Mouse (Mus musculus): ENCODE measurements around the gene Pithd1. TPM values are rescaled to one million over a fixed set of nuclear protein-coding genes. Genes with fewer than 3 reads are reported as not detected.

The Pithd1 gene
- polyA plus RNA-seq, 1 experiment from 2014 or later = 47.2 TPM

GRCm38 (mm10) chr4:135960717-135961116, 26.3 kb downstream of the Pithd1 start:
- no peak overlapping the region for H3K4me2 ChIP-seq
- no peaks in the 10 kb centered on the region for H3K9me3 ChIP-seq (replicated peaks)
- ATAC-seq (ENCODE audit: insufficient number of reproducible peaks, low FRiP score) = no peak
- no peak overlapping the region for H3K4me3 ChIP-seq
- no peaks in the 10 kb centered on the region for H3K27me3 ChIP-seq (replicated peaks)
- peaks cover 50% of the 10 kb centered on the region for H3K36me3 ChIP-seq
- H3K27ac ChIP-seq (ENCODE audit: poor library complexity, severe bottlenecking) = no peak overlapping the region
- no peak overlapping the region for H3K9ac ChIP-seq
- peaks cover 17% of the 10 kb centered on the region for H3K4me1 ChIP-seq (replicated peaks)
- 24% methylated on average over 5 of the region's 5 CpGs for whole genome bisulfite sequencing

- WGBS = 65% methylated on average over 8 of the region's 8 CpGs
- H3K4me3 ChIP-seq = no peak overlapping the region
- peaks cover 64% of the 10 kb centered on the region for H3K36me3 ChIP-seq
- H3K9ac ChIP-seq = no peak overlapping the region
- peaks cover 3% of the 10 kb centered on the region; the same call in 1 of the 2 replicates for H3K4me1 ChIP-seq (replicated peaks)
- ATAC-seq (ENCODE audit: insufficient number of reproducible peaks, low FRiP score) = no peak
- no peaks in the 10 kb centered on the region for H3K9me3 ChIP-seq (replicated peaks)
- H3K27me3 ChIP-seq (replicated peaks) = no peaks in the 10 kb centered on the region
- H3K27ac ChIP-seq (ENCODE audit: poor library complexity, severe bottlenecking) = no peak overlapping the region
- H3K4me2 ChIP-seq = no peak overlapping the region
Observed at GRCm38 (mm10) chr4:135958354-135958753, 28.7 kb downstream of the Pithd1 start.

GRCm38 (mm10) chr4:135955886-135956285, 31.2 kb downstream of the Pithd1 start:
- H3K36me3 ChIP-seq = peaks cover 77% of the 10 kb centered on the region
- H3K4me1 ChIP-seq (replicated peaks) = no peaks in the 10 kb centered on the region
- no peak overlapping the region for H3K27ac ChIP-seq (ENCODE audit: poor library complexity, severe bottlenecking)
- H3K9ac ChIP-seq = no peak overlapping the region
- peaks cover 10% of the 10 kb centered on the region; the same call in 1 of the 2 replicates for H3K9me3 ChIP-seq (replicated peaks)
- H3K4me2 ChIP-seq = no peak overlapping the region
- no peak for ATAC-seq (ENCODE audit: insufficient number of reproducible peaks, low FRiP score)
- H3K27me3 ChIP-seq (replicated peaks) = no peaks in the 10 kb centered on the region
- 78% methylated on average over 9 of the region's 9 CpGs for WGBS
- no peak overlapping the region for H3K4me3 ChIP-seq

GRCm38 (mm10) chr4:135954241-135954640, 32.8 kb downstream of the Pithd1 start:
- Histone ChIP-seq H3K36me3 (peaks cover 70% of the 10 kb centered on the region), H3K4me2 (no peak overlapping the region), H3K9me3 (replicated peaks) (peaks cover 10% of the 10 kb centered on the region; the same call in 1 of the 2 replicates), H3K27me3 (replicated peaks) (no peaks in the 10 kb centered on the region), H3K27ac (ENCODE audit: poor library complexity, severe bottlenecking) (no peak overlapping the region), H3K4me1 (replicated peaks) (peaks cover 12% of the 10 kb centered on the region), H3K4me3 (no peak overlapping the region), H3K9ac (no peak overlapping the region)
- no peak for ATAC-seq (ENCODE audit: insufficient number of reproducible peaks, low FRiP score)
- WGBS = 20% methylated on average over 2 of the region's 2 CpGs

GRCm38 (mm10) chr4:135953179-135953578, 33.9 kb downstream of the Pithd1 start:
- Histone ChIP-seq H3K4me3 (no peak overlapping the region), H3K9me3 (replicated peaks) (peaks cover 10% of the 10 kb centered on the region; the same call in 1 of the 2 replicates), H3K9ac (no peak overlapping the region), H3K27ac (ENCODE audit: poor library complexity, severe bottlenecking) (no peak overlapping the region), H3K4me1 (replicated peaks) (peaks cover 20% of the 10 kb centered on the region), H3K36me3 (peaks cover 62% of the 10 kb centered on the region), H3K4me2 (no peak overlapping the region), H3K27me3 (replicated peaks) (no peaks in the 10 kb centered on the region)
- ATAC-seq (ENCODE audit: insufficient number of reproducible peaks, low FRiP score) = no peak
- 82% methylated on average over 3 of the region's 3 CpGs for WGBS

- peaks cover 23% of the 10 kb centered on the region for H3K4me1 ChIP-seq (replicated peaks)
- WGBS = 88% methylated on average over 3 of the region's 3 CpGs
- no peak overlapping the region for H3K4me3 ChIP-seq
- H3K27ac ChIP-seq (ENCODE audit: poor library complexity, severe bottlenecking) = no peak overlapping the region
- no peak overlapping the region for H3K4me2 ChIP-seq
- ATAC-seq (ENCODE audit: insufficient number of reproducible peaks, low FRiP score) = no peak
- H3K9ac ChIP-seq = no peak overlapping the region
- peaks cover 51% of the 10 kb centered on the region for H3K36me3 ChIP-seq
- no peaks in the 10 kb centered on the region for H3K27me3 ChIP-seq (replicated peaks)
- peaks cover 10% of the 10 kb centered on the region; the same call in 1 of the 2 replicates for H3K9me3 ChIP-seq (replicated peaks)
Observed at GRCm38 (mm10) chr4:135951505-135951904, 35.6 kb downstream of the Pithd1 start.

GRCm38 (mm10) chr4:135950365-135950764, 36.7 kb downstream of the Pithd1 start:
- no peak overlapping the region for H3K4me3 ChIP-seq
- peaks cover 30% of the 10 kb centered on the region for H3K4me1 ChIP-seq (replicated peaks)
- no peak for ATAC-seq (ENCODE audit: insufficient number of reproducible peaks, low FRiP score)
- H3K36me3 ChIP-seq = peaks cover 39% of the 10 kb centered on the region
- H3K27me3 ChIP-seq (replicated peaks) = no peaks in the 10 kb centered on the region
- no peak overlapping the region for H3K4me2 ChIP-seq
- H3K9ac ChIP-seq = no peak overlapping the region
- 81% methylated on average over 6 of the region's 6 CpGs for WGBS
- peak overlapping the region; percentile 44 for H3K27ac ChIP-seq (ENCODE audit: poor library complexity, severe bottlenecking)
- H3K9me3 ChIP-seq (replicated peaks) = peaks cover 10% of the 10 kb centered on the region; the same call in 1 of the 2 replicates

GRCm38 (mm10) chr4:135949911-135950310, 37.2 kb downstream of the Pithd1 start:
- Histone ChIP-seq H3K27me3 (replicated peaks) (no peaks in the 10 kb centered on the region), H3K27ac (ENCODE audit: poor library complexity, severe bottlenecking) (peak overlapping the region; percentile 44; the same call in 1 of the 2 replicates), H3K4me2 (no peak overlapping the region), H3K9me3 (replicated peaks) (peaks cover 10% of the 10 kb centered on the region; the same call in 1 of the 2 replicates), H3K4me1 (replicated peaks) (peaks cover 30% of the 10 kb centered on the region), H3K4me3 (no peak overlapping the region), H3K36me3 (peaks cover 35% of the 10 kb centered on the region), H3K9ac (no peak overlapping the region)
- peak; percentile 23 for ATAC-seq (ENCODE audit: insufficient number of reproducible peaks, low FRiP score)
- 48% methylated on average over 6 of the region's 6 CpGs for WGBS

GRCm38 (mm10) chr4:135949475-135949874, 37.6 kb downstream of the Pithd1 start:
- Histone ChIP-seq H3K36me3 (peaks cover 32% of the 10 kb centered on the region), H3K4me2 (no peak overlapping the region), H3K9ac (no peak overlapping the region), H3K4me3 (no peak overlapping the region), H3K27ac (ENCODE audit: poor library complexity, severe bottlenecking) (peak overlapping the region; percentile 50), H3K4me1 (replicated peaks) (peaks cover 30% of the 10 kb centered on the region), H3K27me3 (replicated peaks) (no peaks in the 10 kb centered on the region), H3K9me3 (replicated peaks) (peaks cover 10% of the 10 kb centered on the region; the same call in 1 of the 2 replicates)
- no peak for ATAC-seq (ENCODE audit: insufficient number of reproducible peaks, low FRiP score)
- 78% methylated on average over 10 of the region's 10 CpGs for WGBS

- ATAC-seq (ENCODE audit: insufficient number of reproducible peaks, low FRiP score) = no peak
- Histone ChIP-seq H3K4me2 (no peak overlapping the region), H3K4me3 (no peak overlapping the region), H3K27ac (ENCODE audit: poor library complexity, severe bottlenecking) (no peak overlapping the region), H3K4me1 (replicated peaks) (peaks cover 36% of the 10 kb centered on the region), H3K36me3 (peaks cover 26% of the 10 kb centered on the region), H3K9ac (no peak overlapping the region), H3K27me3 (replicated peaks) (no peaks in the 10 kb centered on the region), H3K9me3 (replicated peaks) (peaks cover 10% of the 10 kb centered on the region; the same call in 1 of the 2 replicates)
- WGBS = 88% methylated on average over 8 of the region's 8 CpGs
Observed at GRCm38 (mm10) chr4:135948142-135948541, 38.9 kb downstream of the Pithd1 start.

- Histone ChIP-seq H3K27me3 (replicated peaks) (no peaks in the 10 kb centered on the region), H3K36me3 (peaks cover 13% of the 10 kb centered on the region), H3K27ac (ENCODE audit: poor library complexity, severe bottlenecking) (peak overlapping the region; percentile 67), H3K4me3 (peak overlapping the region; percentile 78), H3K9me3 (replicated peaks) (peaks cover 5% of the 10 kb centered on the region; the same call in 1 of the 2 replicates), H3K9ac (peak overlapping the region; percentile 84), H3K4me1 (replicated peaks) (peaks cover 38% of the 10 kb centered on the region), H3K4me2 (peak overlapping the region; percentile 81)
- WGBS = 1% methylated on average over 28 of the region's 28 CpGs
- no peak; the same call in none of the 2 replicates for ATAC-seq (ENCODE audit: insufficient number of reproducible peaks, low FRiP score)
Observed at GRCm38 (mm10) chr4:135946659-135947301, 40.3 kb downstream of the Pithd1 start.
